Mouse (Mus musculus) layer of hippocampus, postnatal 25 days (tissue): Measurements from ENCODE around the gene Mrpl14. TPM values are rescaled to one million over a fixed set of nuclear protein-coding genes. Genes with fewer than 3 reads are reported as not detected.

Experiments used
- DNase-seq, 2 experiments: peaks; one replicate each; pipeline ENCODE4 v3.0.0; 2022; ENCODE audit warnings: mixed read lengths in 2 of 2, low spot score in 1 of 2; ENCODE audit errors: extremely low spot score in 1 of 2
- total RNA-seq, 2 experiments: library from RNA; stranded (reverse); gene quantifications; 2 replicates each; pipeline ENCODE4 v1.2.3; 2021

Mrpl14 gene
- total RNA-seq, 2 experiments from 2014 or later, result 40.0 to 40.9 TPM

- no peak for DNase-seq
Measured at GRCm38 (mm10) chr17:45742371-45743147, 56.4 kb downstream of the Mrpl14 start.

- no peak for DNase-seq
Measured at GRCm38 (mm10) chr17:45745629-45746028, 59.5 kb downstream of the Mrpl14 start.

DNA sequence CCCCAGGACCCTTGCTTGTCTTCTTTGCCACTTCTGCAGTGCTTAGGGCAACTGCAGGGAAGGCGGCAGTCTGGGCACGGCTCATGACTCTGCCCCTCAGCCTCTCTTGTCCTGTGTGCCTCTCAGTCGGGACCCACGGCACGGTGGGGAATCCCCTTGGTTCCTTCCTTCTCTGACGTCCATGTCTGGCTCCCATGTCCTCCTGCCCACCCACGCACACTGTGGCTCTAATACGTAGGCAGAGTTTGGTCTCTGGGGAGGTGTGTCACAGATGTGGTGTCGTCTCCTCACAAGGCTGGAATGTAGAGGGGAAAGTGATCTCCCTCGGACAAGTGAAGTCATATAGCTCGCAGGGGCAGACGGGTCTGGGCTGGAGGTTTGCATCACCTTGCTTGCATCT lies 60.6 kb downstream of the Mrpl14 start:
- no peak for DNase-seq

DNA sequence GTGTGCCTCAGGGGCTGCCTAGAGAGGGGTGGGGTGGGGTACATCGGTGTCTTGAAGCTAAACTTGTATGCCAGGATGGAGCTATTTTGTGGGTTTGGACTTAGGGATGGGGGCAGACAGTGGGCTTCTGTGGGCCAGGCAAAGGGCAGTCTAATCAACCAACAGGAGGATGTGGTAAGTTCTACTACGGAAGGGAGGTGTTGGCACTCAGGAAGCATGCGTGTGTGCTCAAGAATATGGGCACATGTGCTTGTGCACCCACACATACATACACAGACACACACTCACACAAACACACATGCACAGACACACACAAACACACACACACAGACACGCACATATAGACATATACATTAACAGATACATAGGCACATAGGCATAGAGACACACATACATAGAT lies 61.2 kb downstream of the Mrpl14 start:
- DNase-seq, result no peak

Other genes with a start within 250 kb of the Mrpl14 start
- 1 to 10 TPM; 4.3 to 5.5 TPM for gene Spats1, start 210.9 kb upstream of the Mrpl14 start, total RNA-seq
- 10 to 100 TPM; 21.6 to 22.7 TPM for gene Aars2, start 179.5 kb upstream of the Mrpl14 start, total RNA-seq
- gene Tcte1, start 162.9 kb upstream of the Mrpl14 start, total RNA-seq, result 1 to 10 TPM in 1 of 2 experiments, under 1 TPM in 1; 0.74 to 1.2 TPM
- 100 to 1,000 TPM; 113 to 114 TPM for gene Tmem151b, start 136.6 kb upstream of the Mrpl14 start, total RNA-seq
- gene Nfkbie, start 130.6 kb upstream of the Mrpl14 start, total RNA-seq, result 1 to 10 TPM; 2.6 to 3.2 TPM
- 10 to 100 TPM; 36.1 to 38.7 TPM for gene Slc35b2, start 122.4 kb upstream of the Mrpl14 start, total RNA-seq
- 1,000 to 10,000 TPM; 1,671 to 1,815 TPM for gene Hsp90ab1, start 113.1 kb upstream of the Mrpl14 start, total RNA-seq
- gene Slc29a1, start 86.7 kb upstream of the Mrpl14 start, total RNA-seq, result 10 to 100 TPM; 19.0 to 19.9 TPM
- gene Mymx, start 84.2 kb upstream of the Mrpl14 start, total RNA-seq, result not detected
- under 1 TPM; 0.19 to 0.20 TPM for gene Capn11, start 27.0 kb upstream of the Mrpl14 start, total RNA-seq
- 100 to 1,000 TPM; 176 to 191 TPM for gene Tmem63b, start 583 bp downstream of the Mrpl14 start, total RNA-seq
- under 1 TPM in 1 of 2 experiments, not detected in 1; 0.59 TPM for gene 1600014C23Rik, start 47.5 kb downstream of the Mrpl14 start, total RNA-seq